Mouse (Mus musculus) CD4-positive naive resting alpha-beta T cell, adult 57 days (primary cell): Measurements from ENCODE around the gene Chpt1. TPM values are rescaled to one million over a fixed set of nuclear protein-coding genes. Genes with fewer than 3 reads are reported as not detected.

Experiments
- total RNA-seq: library from RNA; stranded (reverse); gene quantifications from one replicate; pipeline ENCODE4 v1.2.4, GENCODE M21; 2023

Chpt1 gene
- 3.1 TPM for total RNA-seq

DNA sequence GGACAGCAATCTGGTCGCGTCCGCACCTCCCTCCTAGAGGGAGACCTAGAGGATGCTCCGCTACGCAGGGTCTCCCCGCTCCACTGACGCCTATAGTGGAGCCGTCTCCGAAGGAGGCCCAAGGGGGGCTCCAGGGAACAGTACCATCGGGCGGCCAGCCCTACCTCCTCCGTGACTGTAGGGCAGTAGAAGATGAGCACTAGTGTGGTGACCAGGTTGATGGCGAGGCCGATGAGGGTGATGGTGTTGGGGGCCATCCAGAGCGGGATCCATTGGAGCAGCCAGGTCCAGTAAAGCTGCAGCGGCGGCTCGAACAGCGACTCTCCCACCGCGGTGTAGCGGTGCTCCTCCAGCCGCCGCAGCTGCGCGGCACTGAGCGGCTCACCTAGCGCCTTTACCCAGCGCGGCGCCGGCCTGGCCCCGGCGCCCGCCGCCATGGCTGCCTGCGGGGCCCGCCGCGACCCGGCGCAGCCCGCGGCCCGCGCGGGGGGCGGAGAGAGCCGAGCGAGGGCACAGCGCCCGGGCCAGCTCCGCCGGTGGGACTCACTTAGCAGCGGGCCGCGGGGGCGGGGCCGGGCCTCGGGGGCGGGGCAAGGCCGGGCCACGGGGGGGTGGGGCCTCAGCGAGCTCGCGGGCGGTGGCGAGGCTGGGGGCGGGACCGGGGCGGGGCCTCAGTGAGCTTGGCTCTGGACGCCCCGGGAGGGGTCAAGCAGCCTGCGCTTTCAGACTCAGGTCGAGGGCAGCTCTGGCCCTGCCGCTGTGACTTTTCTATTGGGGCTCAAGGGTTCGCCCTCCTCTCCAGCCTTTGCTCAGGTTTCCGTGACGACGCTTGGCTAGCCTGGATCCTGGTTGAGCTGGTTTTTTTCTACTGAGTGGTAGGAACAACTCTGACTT is at the start of gene Chpt1:
Gene Chpt1, minus strand, starts transcription at position 653 of the 894 bp plus-strand sequence.

DNA sequence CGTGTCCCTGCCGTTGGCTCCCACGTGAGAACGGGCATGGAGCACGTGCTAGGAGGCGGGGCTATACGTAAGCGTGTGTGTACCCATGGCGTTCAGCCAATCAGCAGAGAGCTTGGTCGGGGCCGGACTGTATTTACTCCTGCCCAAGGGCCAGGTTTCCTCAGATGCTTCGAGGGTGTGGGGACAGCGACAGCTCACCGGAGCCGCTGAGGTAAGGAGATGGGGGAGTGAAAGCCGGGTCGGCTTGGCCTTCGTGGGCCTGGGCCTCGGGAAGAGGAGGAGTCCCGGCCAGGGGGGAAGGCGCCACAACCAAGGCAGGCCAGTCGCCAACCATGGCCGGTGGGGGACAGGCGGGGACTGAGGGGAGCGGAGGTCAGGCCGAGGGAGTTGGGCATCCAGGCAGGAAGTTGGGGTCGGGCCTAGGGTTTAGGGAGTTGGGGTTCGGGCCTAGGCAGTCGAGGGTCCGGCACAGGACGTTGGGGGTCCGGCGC is 44.3 kb downstream of the Chpt1 start, which contains the start of gene Sycp3:
Gene Sycp3, plus strand, starts transcription at position 68 of the 491 bp plus-strand sequence.

Other genes with a start within 250 kb of the Chpt1 start
- gene Dram1, start 125.0 kb downstream of the Chpt1 start, total RNA-seq = 0.33 TPM
- 30.7 TPM for gene Gnptab, start 124.9 kb downstream of the Chpt1 start, total RNA-seq
- not detected for gene Sycp3, start 44.5 kb downstream of the Chpt1 start, total RNA-seq
- not detected for gene Mybpc1, start 101.1 kb upstream of the Chpt1 start, total RNA-seq
- 3.8 TPM for gene Spic, start 180.9 kb upstream of the Chpt1 start, total RNA-seq
- gene Arl1, start 226.8 kb upstream of the Chpt1 start, total RNA-seq = 28.2 TPM